Mouse (Mus musculus) MEL (cell line): Measurements from ENCODE around the gene Gnat2. TPM values are rescaled to one million over a fixed set of nuclear protein-coding genes. Genes with fewer than 3 reads are reported as not detected.
A peak's percentile ranks its signal among the peaks of the same experiment; 100 is the strongest.

Source experiments
- DNase-seq: peaks from one replicate; pipeline ENCODE4 v3.0.0; 2011; ENCODE audit warnings: low read depth, low spot score
- H3K27ac ChIP-seq: 2 replicates; pipeline ENCODE4 v1.5.1; 2012; ENCODE audit warnings: low read depth, mild to moderate bottlenecking, control low read depth, low read length, moderate library complexity; ENCODE audit not compliant: control insufficient read depth
- H3K27me3 ChIP-seq, 2 experiments: fragments of 150-350 bp in 1 of 2; sonication (generic) in 1 of 2; 2 replicates each; pipeline ENCODE4 v1.6.1; 2012; ENCODE audit warnings: low read length in 2 of 2, mild to moderate bottlenecking in 2 of 2, improper control_type of control experiment in 1 of 2, moderate library complexity in 1 of 2; ENCODE audit not compliant: insufficient read depth in 2 of 2, control insufficient read depth in 1 of 2
- H3K36me3 ChIP-seq, 2 experiments: 2 replicates each; pipeline ENCODE4 v1.6.1; 2012 to 2014; ENCODE audit warnings: low read length in 2 of 2, improper control_type of control experiment in 1 of 2, inconsistent platforms in 1 of 2, mild to moderate bottlenecking in 1 of 2; ENCODE audit not compliant: insufficient read depth in 2 of 2, control insufficient read depth in 1 of 2
- H3K4me1 ChIP-seq, 2 experiments: fragments of 150-350 bp in 1 of 2; sonication (generic) in 1 of 2; 2 replicates each; pipeline ENCODE4 v1.6.1; 2012; ENCODE audit warnings: low read length in 2 of 2, improper control_type of control experiment in 1 of 2, mild to moderate bottlenecking in 1 of 2; ENCODE audit not compliant: insufficient read depth in 2 of 2, control insufficient read depth in 1 of 2
- H3K4me3 ChIP-seq, 2 experiments: fragments of 150-350 bp in 1 of 2; sonication (generic) in 1 of 2; 2 replicates each; pipeline ENCODE4 v1.5.1; 2012; ENCODE audit warnings: low read depth in 2 of 2, low read length in 2 of 2, mild to moderate bottlenecking in 2 of 2, moderate library complexity in 2 of 2, control low read depth in 1 of 2, improper control_type of control experiment in 1 of 2; ENCODE audit not compliant: control insufficient read depth in 1 of 2, insufficient read depth in 1 of 2
- H3K79me2 ChIP-seq: 2 replicates; pipeline ENCODE4 v1.6.1; 2012; ENCODE audit warnings: mild to moderate bottlenecking, low read length, moderate library complexity; ENCODE audit not compliant: control insufficient read depth, poor library complexity, insufficient read depth
- H3K9ac ChIP-seq: 2 replicates; pipeline ENCODE4 v1.6.1; 2012; ENCODE audit warnings: low read depth, mild to moderate bottlenecking, control low read depth, low read length, moderate library complexity; ENCODE audit not compliant: control insufficient read depth, poor library complexity, severe bottlenecking
- H3K9me3 ChIP-seq: fragments of 150-350 bp; sonication (generic); replicated peaks from 2 replicates; pipeline ENCODE4 v1.6.1; 2012; ENCODE audit warnings: mild to moderate bottlenecking, low read length, improper control_type of control experiment, moderate library complexity; ENCODE audit not compliant: insufficient read depth
- BHLHE40 ChIP-seq: IDR thresholded peaks from 2 replicates; pipeline ENCODE4 v1.6.1; 2012; ENCODE audit warnings: low read depth, mild to moderate bottlenecking, inconsistent platforms, low read length, improper control_type of control experiment, borderline replicate concordance
- CHD1 ChIP-seq: IDR thresholded peaks from 2 replicates; pipeline ENCODE4 v1.6.1; 2012; ENCODE audit warnings: low read depth, mild to moderate bottlenecking, inconsistent platforms, low read length, improper control_type of control experiment
- E2F4 ChIP-seq: IDR thresholded peaks from 2 replicates; pipeline ENCODE4 v1.6.1; 2011; ENCODE audit warnings: low read depth, low read length, improper control_type of control experiment, borderline replicate concordance
- ELF1 ChIP-seq: IDR thresholded peaks from 2 replicates; pipeline ENCODE4 v1.6.1; 2014; ENCODE audit warnings: low read depth, mild to moderate bottlenecking, inconsistent platforms, low read length, improper control_type of control experiment, moderate library complexity
- EP300 ChIP-seq, 2 experiments: IDR thresholded peaks; 2 replicates each; pipeline ENCODE4 v1.6.1; 2011; ENCODE audit warnings: improper control_type of control experiment in 2 of 2, low read length in 2 of 2, low read depth in 1 of 2, mild to moderate bottlenecking in 1 of 2
- ETS1 ChIP-seq: IDR thresholded peaks from 2 replicates; pipeline ENCODE4 v1.6.1; 2012; ENCODE audit warnings: low read depth, mild to moderate bottlenecking, inconsistent platforms, low read length, improper control_type of control experiment, moderate library complexity
- JUND ChIP-seq: IDR thresholded peaks from 2 replicates; pipeline ENCODE4 v1.6.1; 2011; ENCODE audit warnings: low read depth, mild to moderate bottlenecking, improper control_type of control experiment, low read length
- KAT2A ChIP-seq: conservative IDR thresholded peaks from 2 replicates; pipeline ENCODE4 v1.6.1; 2012; ENCODE audit warnings: low read depth, low read length, improper control_type of control experiment, inconsistent platforms
- MAFK ChIP-seq: IDR thresholded peaks from 2 replicates; pipeline ENCODE4 v1.6.1; 2011; ENCODE audit warnings: low read depth, mild to moderate bottlenecking, low read length, improper control_type of control experiment, borderline replicate concordance
- MAX ChIP-seq: IDR thresholded peaks from 2 replicates; pipeline ENCODE4 v1.6.1; 2011; ENCODE audit warnings: low read length, improper control_type of control experiment
- MAZ ChIP-seq: IDR thresholded peaks from 2 replicates; pipeline ENCODE4 v1.6.1; 2012; ENCODE audit warnings: low read depth, mild to moderate bottlenecking, inconsistent platforms, low read length, improper control_type of control experiment
- MEF2A ChIP-seq: IDR thresholded peaks from 2 replicates; pipeline ENCODE4 v1.6.1; 2014; ENCODE audit warnings: low read depth, mild to moderate bottlenecking, inconsistent platforms, low read length, improper control_type of control experiment; ENCODE audit not compliant: poor library complexity, insufficient replicate concordance, severe bottlenecking; ENCODE audit errors: extremely low read depth
- MXI1 ChIP-seq: IDR thresholded peaks from 2 replicates; pipeline ENCODE4 v1.6.1; 2011; ENCODE audit warnings: mild to moderate bottlenecking, low read depth, low read length, improper control_type of control experiment
- MYB ChIP-seq: IDR thresholded peaks from 2 replicates; pipeline ENCODE4 v1.6.1; 2011; ENCODE audit warnings: mild to moderate bottlenecking, low read depth, low read length, improper control_type of control experiment
- MYC ChIP-seq: IDR thresholded peaks from 2 replicates; pipeline ENCODE4 v1.6.1; 2011; ENCODE audit warnings: low read depth, mild to moderate bottlenecking, low read length, improper control_type of control experiment, moderate library complexity
- POLR2A ChIP-seq, 2 experiments: IDR thresholded peaks; 2 replicates each; pipeline ENCODE4 v1.6.1; 2011 to 2012; ENCODE audit warnings: low read length in 2 of 2, mild to moderate bottlenecking in 2 of 2, control low read depth in 1 of 2, improper control_type of control experiment in 1 of 2, low read depth in 1 of 2, moderate library complexity in 1 of 2; ENCODE audit not compliant: control insufficient read depth in 1 of 2, insufficient read depth in 1 of 2, poor library complexity in 1 of 2
- POLR2AphosphoS2 ChIP-seq: IDR thresholded peaks from 2 replicates; pipeline ENCODE4 v1.6.1; 2011; ENCODE audit warnings: low read length, improper control_type of control experiment
- POLR2AphosphoS5 ChIP-seq: IDR thresholded peaks from 2 replicates; pipeline ENCODE4 v1.6.1; 2012; ENCODE audit warnings: low read depth, borderline replicate concordance, mild to moderate bottlenecking, inconsistent platforms, low read length, moderate library complexity, mixed read lengths
- RAD21 ChIP-seq: IDR thresholded peaks from 2 replicates; pipeline ENCODE4 v1.6.1; 2011; ENCODE audit warnings: mild to moderate bottlenecking, low read depth, low read length, improper control_type of control experiment
- RCOR1 ChIP-seq: IDR thresholded peaks from 2 replicates; pipeline ENCODE4 v1.6.1; 2012; ENCODE audit warnings: low read depth, mild to moderate bottlenecking, inconsistent platforms, low read length, improper control_type of control experiment
- SMC3 ChIP-seq: IDR thresholded peaks from 2 replicates; pipeline ENCODE4 v1.6.1; 2011; ENCODE audit warnings: low read depth, low read length, improper control_type of control experiment
- TAL1 ChIP-seq: IDR thresholded peaks from 2 replicates; pipeline ENCODE4 v1.6.1; 2012; ENCODE audit warnings: mild to moderate bottlenecking, inconsistent platforms, low read length, moderate library complexity, mixed read lengths
- TBP ChIP-seq: IDR thresholded peaks from 2 replicates; pipeline ENCODE4 v1.8.0; 2011; ENCODE audit warnings: low read depth, low read length, improper control_type of control experiment
- USF1 ChIP-seq: IDR thresholded peaks from 2 replicates; pipeline ENCODE4 v1.6.1; 2014; ENCODE audit warnings: low read depth, mild to moderate bottlenecking, inconsistent platforms, low read length, improper control_type of control experiment, moderate library complexity
- USF2 ChIP-seq, 2 experiments: IDR thresholded peaks; 2 replicates each; pipeline ENCODE4 v1.6.1; 2011 to 2012; ENCODE audit warnings: improper control_type of control experiment in 2 of 2, low read length in 2 of 2, borderline replicate concordance in 1 of 2, inconsistent platforms in 1 of 2, low read depth in 1 of 2, mild to moderate bottlenecking in 1 of 2; ENCODE audit not compliant: insufficient read depth in 1 of 2
- ZC3H11A ChIP-seq: IDR thresholded peaks from 2 replicates; pipeline ENCODE4 v1.6.1; 2012; ENCODE audit warnings: low read depth, mild to moderate bottlenecking, inconsistent platforms, low read length, improper control_type of control experiment
- ZMIZ1 ChIP-seq: IDR thresholded peaks from 2 replicates; pipeline ENCODE4 v1.6.1; 2012; ENCODE audit warnings: low read depth, mild to moderate bottlenecking, inconsistent platforms, low read length, improper control_type of control experiment, moderate library complexity
- ZNF384 ChIP-seq: IDR thresholded peaks from 2 replicates; pipeline ENCODE4 v1.6.1; 2012; ENCODE audit warnings: low read depth, mild to moderate bottlenecking, inconsistent platforms, low read length, improper control_type of control experiment
- polyA plus RNA-seq, 2 experiments: library from polyadenylated mRNA; stranded (reverse) in 1 of 2; unstranded in 1 of 2; fragments of >175 nt in 1 of 2; fragments of >200 nt in 1 of 2; gene quantifications; 2 replicates each; pipeline versions ENCODE4 v1.2.1 to v1.2.4; 2012; ENCODE audit warnings: low replicate concordance in 2 of 2, low read depth in 1 of 2; ENCODE audit not compliant: insufficient read length in 2 of 2, insufficient read depth in 1 of 2, missing spikeins in 1 of 2
- total RNA-seq: library from RNA; depleted of rRNA; stranded (reverse); fragments of 300-350 nt; gene quantifications from 2 replicates; pipeline ENCODE4 v1.2.3, GENCODE M21; 2012

Gene Gnat2
- total and polyA plus RNA-seq, 3 experiments = 4.7 to 12.4 TPM; not detected in 1

- H3K27me3 ChIP-seq = no peaks in the 10 kb centered on the region
- H3K27ac ChIP-seq = peak overlapping the region; percentile 90
- H3K4me3 ChIP-seq = peak overlapping the region in 1 of 2 experiments; percentile 32; a peak in 2 of 4 replicates
- H3K9ac ChIP-seq = peak overlapping the region; percentile 57
- no peak for TF ChIP-seq TBP
- no peak for TF ChIP-seq USF2 (IDR thresholded peaks at IDR 0.05; ENCODE audit: borderline replicate concordance in 1 of 2, insufficient read depth in 1 of 2, low read depth in 1 of 2, low read length in 2 of 2)
- TF ChIP-seq SMC3 = no peak
- TF ChIP-seq POLR2AphosphoS5 = no peak
- TF ChIP-seq USF1 = no peak
- TF ChIP-seq MYC = no peak
- TF ChIP-seq JUND = no peak
- no peak for TF ChIP-seq POLR2A (IDR thresholded peaks at IDR 0.05; ENCODE audit: control insufficient read depth in 1 of 2, insufficient read depth in 1 of 2, low read depth in 1 of 2, low read length in 2 of 2, poor library complexity in 1 of 2)
- TF ChIP-seq ZC3H11A = no peak
- no peak for TF ChIP-seq ETS1
- TF ChIP-seq MEF2A = no peak
- no peak for TF ChIP-seq MAX
- TF ChIP-seq RCOR1 = no peak
- TF ChIP-seq CHD1 = no peak
- no peak for TF ChIP-seq ZNF384
- no peak for TF ChIP-seq TAL1
- no peak for TF ChIP-seq POLR2AphosphoS2
- TF ChIP-seq RAD21 = no peak
- TF ChIP-seq BHLHE40 = no peak
- no peak for TF ChIP-seq MAZ
- H3K36me3 ChIP-seq = peaks cover 1 to 62% of the 10 kb centered on the region in 2 experiments; a peak in 3 of 4 replicates
- peaks cover 43% of the 10 kb centered on the region for H3K79me2 ChIP-seq
- H3K4me1 ChIP-seq = peaks cover 40 to 48% of the 10 kb centered on the region in 2 experiments
- DNase-seq = peak; percentile 62
- H3K9me3 ChIP-seq = no peaks in the 10 kb centered on the region
Measured at GRCm38 (mm10) chr3:108129367-108129766, 36.8 kb downstream of the Gnat2 start.

GRCm38 (mm10) chr3:108129804-108130203 lies 37.2 kb downstream of the Gnat2 start:
- H3K36me3 ChIP-seq = peaks cover 1 to 58% of the 10 kb centered on the region in 2 experiments; a peak in 3 of 4 replicates
- no peaks in the 10 kb centered on the region for H3K27me3 ChIP-seq
- H3K4me3 ChIP-seq = peak overlapping the region in 1 of 2 experiments; percentile 22; a peak in 1 of 4 replicates
- H3K27ac ChIP-seq = peak overlapping the region; percentile 90
- peak; percentile 74 for DNase-seq
- peak overlapping the region; percentile 23; the same call in 1 of the 2 replicates for H3K9ac ChIP-seq
- peaks cover 41 to 49% of the 10 kb centered on the region in 2 experiments for H3K4me1 ChIP-seq
- no peaks in the 10 kb centered on the region for H3K9me3 ChIP-seq
- peaks cover 46% of the 10 kb centered on the region for H3K79me2 ChIP-seq
- TF ChIP-seq EP300 (IDR thresholded peaks at IDR 0.05; ENCODE audit: low read depth in 1 of 2, low read length in 2 of 2) = peak; percentile 86 to 92
- no peak for TF ChIP-seq ELF1
- no peak for TF ChIP-seq POLR2AphosphoS5
- TF ChIP-seq MEF2A = no peak
- peak; percentile 90 for TF ChIP-seq ETS1
- no peak for TF ChIP-seq ZNF384
- TF ChIP-seq ZC3H11A = no peak
- no peak for TF ChIP-seq KAT2A
- TF ChIP-seq E2F4 = no peak
- no peak for TF ChIP-seq POLR2A (IDR thresholded peaks at IDR 0.05; ENCODE audit: control insufficient read depth in 1 of 2, insufficient read depth in 1 of 2, low read depth in 1 of 2, low read length in 2 of 2, poor library complexity in 1 of 2)
- TF ChIP-seq MYC = no peak
- TF ChIP-seq MYB = peak; percentile 87
- TF ChIP-seq RAD21 = no peak
- 0 out of 2 replicates have a peak, but pooled peaks have one; percentile 20 for TF ChIP-seq TBP
- no peak for TF ChIP-seq MAFK
- TF ChIP-seq MXI1 = peak; percentile 22; the same call in 1 of the 2 replicates
- TF ChIP-seq TAL1 = peak; percentile 22; the same call in 1 of the 2 replicates
- TF ChIP-seq MAZ = no peak
- peak; percentile 69 for TF ChIP-seq RCOR1
- TF ChIP-seq ZMIZ1 = no peak
- 0 out of 4 replicates have a peak, but pooled peaks of 1 of the 2 experiments have one; percentile 44 for TF ChIP-seq USF2 (IDR thresholded peaks at IDR 0.05; ENCODE audit: borderline replicate concordance in 1 of 2, insufficient read depth in 1 of 2, low read depth in 1 of 2, low read length in 2 of 2)
